Mouse (Mus musculus) kidney, adult 2 months (tissue): Measurements from ENCODE around the gene Dtx4. TPM values are rescaled to one million over a fixed set of nuclear protein-coding genes. Genes with fewer than 3 reads are reported as not detected.

Experiments
- DNase-seq: peaks from one replicate; pipeline ENCODE4 v3.0.0; 2021
- H3K27ac ChIP-seq: fragments of 200-500 bp; 2 replicates; pipeline ENCODE4 v1.5.1; 2012; ENCODE audit warnings: low read depth, low read length, control low read depth, inconsistent platforms; ENCODE audit not compliant: insufficient read depth
- H3K27me3 ChIP-seq: fragments of 200-500 bp; replicated peaks from 2 replicates; pipeline ENCODE4 v1.6.1; 2012; ENCODE audit warnings: mild to moderate bottlenecking, moderate library complexity, low read length, inconsistent platforms; ENCODE audit not compliant: control insufficient read depth, insufficient read depth
- H3K36me3 ChIP-seq: fragments of 200-500 bp; 2 replicates; pipeline ENCODE4 v1.6.1; 2012; ENCODE audit warnings: mild to moderate bottlenecking, moderate library complexity, low read length, inconsistent platforms; ENCODE audit not compliant: control insufficient read depth, insufficient read depth
- H3K4me1 ChIP-seq: fragments of 200-500 bp; 2 replicates; pipeline ENCODE4 v1.6.1; 2011; ENCODE audit warnings: low read length; ENCODE audit not compliant: control insufficient read depth, insufficient read depth
- H3K4me3 ChIP-seq: fragments of 200-500 bp; 2 replicates; pipeline ENCODE4 v1.5.1; 2011; ENCODE audit warnings: mild to moderate bottlenecking, low read depth, low read length, control low read depth; ENCODE audit not compliant: insufficient read depth
- CTCF ChIP-seq: fragments of 200-500 bp; conservative IDR thresholded peaks from 2 replicates; pipeline ENCODE4 v1.5.1; 2011; ENCODE audit warnings: low read depth, mild to moderate bottlenecking, control low read depth, low read length, moderate library complexity, mixed read lengths; ENCODE audit not compliant: insufficient read depth, insufficient read length
- POLR2A ChIP-seq: fragments of 200-500 bp; IDR thresholded peaks from one replicate; pipeline ENCODE4 v1.6.1; 2011; ENCODE audit warnings: low read depth, low read length, control low read depth
- WGBS: fragments of 180-500 bp; shearing (Covaris S2); methylation state at CpG from one replicate; pipeline ENCODE4 v1.1.7; 2018; 5-methylcytosine and 5-hydroxymethylcytosine counted together
- polyA plus RNA-seq: library from polyadenylated mRNA; depleted of rRNA; stranded (reverse); fragments of >200 nt; gene quantifications from 2 replicates; pipeline ENCODE4 v1.2.3, GENCODE M21; 2012

The Dtx4 gene
- polyA plus RNA-seq, 1 experiment, result 10.6 TPM

GRCm38 (mm10) chr19:12493453-12494186 lies 7.6 kb downstream of the Dtx4 start:
- no peak for TF ChIP-seq CTCF
- TF ChIP-seq POLR2A, result no peak
- peak overlapping the region; percentile 58; the same call in 1 of the 2 replicates for H3K27ac ChIP-seq

GRCm38 (mm10) chr19:12491636-12492035 lies 9.6 kb downstream of the Dtx4 start:
- 95% methylated on average over 7 of the region's 7 CpGs for WGBS
- Histone ChIP-seq H3K4me3 (no peak overlapping the region), H3K27ac (no peak overlapping the region), H3K27me3 (no peaks in the 10 kb centered on the region), H3K4me1 (peaks cover 27% of the 10 kb centered on the region), H3K36me3 (no peaks in the 10 kb centered on the region)
- TF ChIP-seq CTCF, result no peak
- TF ChIP-seq POLR2A, result no peak
- DNase-seq, result no peak

More at GRCm38 (mm10) chr19:12493453-12494186, 7.6 kb downstream of the Dtx4 start:
- 59% methylated on average over 4 of the region's 4 CpGs for WGBS
- no peaks in the 10 kb centered on the region for H3K36me3 ChIP-seq
- DNase-seq, result peak; percentile 51
- no peaks in the 10 kb centered on the region for H3K27me3 ChIP-seq
- peaks cover 8% of the 10 kb centered on the region for H3K4me1 ChIP-seq
- H3K4me3 ChIP-seq, result no peak overlapping the region

- DNase-seq, result no peak
- Histone ChIP-seq H3K36me3 (no peaks in the 10 kb centered on the region), H3K4me1 (peaks cover 39% of the 10 kb centered on the region), H3K27me3 (no peaks in the 10 kb centered on the region), H3K4me3 (no peak overlapping the region), H3K27ac (peak overlapping the region; percentile 62; the same call in 1 of the 2 replicates)
- 77% methylated on average over 11 of the region's 11 CpGs for WGBS
- no peak for TF ChIP-seq CTCF
- no peak for TF ChIP-seq POLR2A
Observed at GRCm38 (mm10) chr19:12489675-12490570, 11.3 kb downstream of the Dtx4 start.

- Histone ChIP-seq H3K4me1 (peaks cover 45% of the 10 kb centered on the region), H3K27ac (peak overlapping the region; percentile 67), H3K36me3 (no peaks in the 10 kb centered on the region), H3K27me3 (no peaks in the 10 kb centered on the region), H3K4me3 (no peak overlapping the region)
- WGBS, result 35% methylated on average over 8 of the region's 8 CpGs
- peak; percentile 95 for DNase-seq
- TF ChIP-seq POLR2A (no peak), CTCF (no peak)
Observed at GRCm38 (mm10) chr19:12488969-12489674, 12.1 kb downstream of the Dtx4 start.

- no peak overlapping the region for H3K4me3 ChIP-seq
- WGBS, result 26% methylated on average over 9 of the region's 9 CpGs
- H3K27ac ChIP-seq, result peak overlapping the region; percentile 67
- peak; percentile 66 for TF ChIP-seq CTCF
- no peak for TF ChIP-seq POLR2A
- DNase-seq, result no peak
- H3K27me3 ChIP-seq, result no peaks in the 10 kb centered on the region
- H3K4me1 ChIP-seq, result peaks cover 53% of the 10 kb centered on the region
- H3K36me3 ChIP-seq, result no peaks in the 10 kb centered on the region
Observed at GRCm38 (mm10) chr19:12488205-12488966, 12.9 kb downstream of the Dtx4 start.

- H3K27ac ChIP-seq, result peak overlapping the region; percentile 67; the same call in 1 of the 2 replicates
- H3K27me3 ChIP-seq, result no peaks in the 10 kb centered on the region
- H3K4me3 ChIP-seq, result no peak overlapping the region
- H3K36me3 ChIP-seq, result no peaks in the 10 kb centered on the region
- 66% methylated on average over 12 of the region's 12 CpGs for WGBS
- DNase-seq, result peak; percentile 48
- peaks cover 59% of the 10 kb centered on the region for H3K4me1 ChIP-seq
- TF ChIP-seq POLR2A (no peak), CTCF (no peak)
Observed at GRCm38 (mm10) chr19:12487511-12488204, 13.6 kb downstream of the Dtx4 start.
